Mouse (Mus musculus) kidney, adult 11 months (tissue): ENCODE data around the gene Agap2.
"Not testable (repeated sequence)": the region's sequence is repeated elsewhere in the genome, so short reads cannot be mapped to it uniquely, and the experiment has no call there.

Experiments
- DNase-seq: peaks from one replicate; pipeline ENCODE4 v3.0.0; 2022

The Agap2 gene

GRCm38 (mm10) chr10:127059968-127060916 lies 14.8 kb upstream of the Agap2 start, which contains the start of gene March9:
Gene March9 (minus strand): TSS chr10:127060184.
- DNase-seq: peak; percentile 85

- DNase-seq: no peak
Observed at GRCm38 (mm10) chr10:127061085-127061484, 14.0 kb upstream of the Agap2 start.

GRCm38 (mm10) chr10:127061513-127061912 lies 13.6 kb upstream of the Agap2 start:
- no peak for DNase-seq

- DNase-seq: not testable (repeated sequence)
Observed at GRCm38 (mm10) chr10:127062101-127062500, 13.0 kb upstream of the Agap2 start.

- no peak for DNase-seq
Observed at GRCm38 (mm10) chr10:127062503-127062902, 12.6 kb upstream of the Agap2 start.

GRCm38 (mm10) chr10:127063239-127063872 lies 11.7 kb upstream of the Agap2 start, which contains the start of gene Cdk4:
Gene Cdk4 (plus strand): TSS chr10:127063534.
- peak; percentile 98 for DNase-seq

GRCm38 (mm10) chr10:127063913-127064870 lies 10.9 kb upstream of the Agap2 start:
- DNase-seq: no peak

GRCm38 (mm10) chr10:127065981-127066380 lies 9.1 kb upstream of the Agap2 start:
- no peak for DNase-seq

GRCm38 (mm10) chr10:127066519-127067018 lies 8.5 kb upstream of the Agap2 start:
- DNase-seq: no peak

- no peak for DNase-seq
Observed at GRCm38 (mm10) chr10:127068360-127069038, 6.6 kb upstream of the Agap2 start.

- DNase-seq: no peak
Observed at GRCm38 (mm10) chr10:127069281-127070189, 5.5 kb upstream of the Agap2 start.

- peak; percentile 96 for DNase-seq
Observed at GRCm38 (mm10) chr10:127070190-127071121, 4.6 kb upstream of the Agap2 start, which contains the start of gene Tspan31. Gene Tspan31 (minus strand): TSS chr10:127070264.

- no peak for DNase-seq
Observed at GRCm38 (mm10) chr10:127071203-127071602, 3.9 kb upstream of the Agap2 start.

GRCm38 (mm10) chr10:127072270-127072669 lies 2.8 kb upstream of the Agap2 start:
- DNase-seq: not testable (repeated sequence)

GRCm38 (mm10) chr10:127072969-127073368 lies 2.1 kb upstream of the Agap2 start:
- not testable (repeated sequence) for DNase-seq

- DNase-seq: no peak
Observed at GRCm38 (mm10) chr10:127073981-127074380, 1.1 kb upstream of the Agap2 start.

GRCm38 (mm10) chr10:127075651-127076050 lies 567 bp downstream of the Agap2 start:
- DNase-seq: no peak

- no peak for DNase-seq
Observed at GRCm38 (mm10) chr10:127076082-127076481, 998 bp downstream of the Agap2 start.

- no peak for DNase-seq
Observed at GRCm38 (mm10) chr10:127077515-127077914, 2.4 kb downstream of the Agap2 start.
